Mouse (Mus musculus) activated CD4-positive, CD25-positive, alpha-beta regulatory T cell, adult 9 weeks (primary cell): ENCODE measurements around the gene 1700016K19Rik. TPM values are rescaled to one million over a fixed set of nuclear protein-coding genes. Genes with fewer than 3 reads are reported as not detected.

Source experiments
- polyA plus RNA-seq: library from polyadenylated mRNA; unstranded; fragments of 100-300 nt; shearing (Covaris generic); gene quantifications from one replicate; pipeline ENCODE4 v1.2.1, GENCODE M21; 2017

1700016K19Rik gene
- not detected for polyA plus RNA-seq

GRCm38 (mm10) chr11:75999440-76000155 is at the start of gene 1700016K19Rik:
TSS of gene 1700016K19Rik (plus strand) at chr11:75999912.

GRCm38 (mm10) chr11:76027139-76028071 is 27.7 kb downstream of the 1700016K19Rik start, which contains the start of gene Rflnb:
TSS of gene Rflnb (minus strand) at chr11:76027782.

Other genes starting within 250 kb of the 1700016K19Rik start
- not detected for gene Doc2b, start 203.9 kb upstream of the 1700016K19Rik start, polyA plus RNA-seq
- gene Rph3al, start 61.5 kb upstream of the 1700016K19Rik start, polyA plus RNA-seq: 11.1 TPM
- gene Rflnb, start 27.9 kb downstream of the 1700016K19Rik start, polyA plus RNA-seq: 12.2 TPM
- 68.2 TPM for gene Vps53, start 179.7 kb downstream of the 1700016K19Rik start, polyA plus RNA-seq
- gene Fam57a, start 179.8 kb downstream of the 1700016K19Rik start, polyA plus RNA-seq: 5.2 TPM
- not detected for gene Dbil5, start 217.7 kb downstream of the 1700016K19Rik start, polyA plus RNA-seq
- gene Gemin4, start 217.8 kb downstream of the 1700016K19Rik start, polyA plus RNA-seq: 22.4 TPM
- gene Mrm3, start 243.8 kb downstream of the 1700016K19Rik start, polyA plus RNA-seq: 17.1 TPM
- 88.9 TPM for gene Glod4, start 243.8 kb downstream of the 1700016K19Rik start, polyA plus RNA-seq